Mouse (Mus musculus): ENCODE data around the gene Igfbp1. TPM values are rescaled to one million over a fixed set of nuclear protein-coding genes. Genes with fewer than 3 reads are reported as not detected.

The Igfbp1 gene
- total RNA-seq, 2 experiments from 2014 or later: not detected

DNA sequence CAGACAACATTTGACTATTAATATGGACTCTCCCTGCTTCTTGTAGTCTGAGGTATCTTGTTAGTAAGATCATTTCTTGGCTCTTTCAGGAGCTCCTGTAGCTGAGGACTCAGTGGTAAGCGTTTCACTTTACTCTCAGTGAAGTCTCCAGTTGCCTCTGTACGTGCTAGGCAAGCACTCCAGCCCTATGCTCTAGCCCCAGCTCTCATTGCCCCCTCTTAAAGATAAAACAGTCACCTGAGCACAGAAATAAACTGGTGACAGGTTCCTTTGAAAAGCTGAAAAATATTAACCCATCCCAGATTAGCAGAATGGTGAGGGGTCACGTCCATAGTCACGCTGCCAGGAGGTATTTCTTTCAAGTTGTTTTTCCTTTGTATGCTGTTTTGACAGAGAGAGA is 18.9 kb upstream of the Igfbp1 start:
- TF ChIP-seq CTCF (IDR thresholded peaks at IDR 0.05): no peak
- Histone ChIP-seq H3K27ac (no peak overlapping the region), H3K4me3 (no peak overlapping the region)
- DNase-seq: no peak
- intact Hi-C loops (cut with DNase I): no loop called here

DNA sequence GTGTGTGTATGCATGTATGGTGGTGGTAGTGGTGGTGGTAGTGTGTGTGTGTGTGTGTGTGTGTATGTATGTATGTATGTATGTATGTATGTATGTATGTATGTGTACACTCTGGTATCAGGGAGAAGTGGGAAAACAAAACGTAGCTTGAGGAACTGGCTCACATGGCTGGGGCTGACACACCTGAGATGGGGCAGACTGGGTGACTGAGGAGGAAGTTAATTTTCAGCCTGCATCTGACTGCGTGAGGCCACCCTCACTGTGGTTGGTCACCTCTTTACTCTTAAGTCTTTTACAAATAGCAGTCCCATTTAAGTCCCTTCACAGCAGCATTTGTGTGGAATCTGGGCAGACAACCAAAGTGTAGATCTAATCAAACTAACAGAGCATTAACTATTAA is 18.3 kb upstream of the Igfbp1 start:
- no peak for TF ChIP-seq CTCF (IDR thresholded peaks at IDR 0.05)
- no peak overlapping the region for H3K27ac ChIP-seq
- intact Hi-C loops (cut with DNase I): no loop called here
- DNase-seq: no peak
- no peak overlapping the region for H3K4me3 ChIP-seq

DNA sequence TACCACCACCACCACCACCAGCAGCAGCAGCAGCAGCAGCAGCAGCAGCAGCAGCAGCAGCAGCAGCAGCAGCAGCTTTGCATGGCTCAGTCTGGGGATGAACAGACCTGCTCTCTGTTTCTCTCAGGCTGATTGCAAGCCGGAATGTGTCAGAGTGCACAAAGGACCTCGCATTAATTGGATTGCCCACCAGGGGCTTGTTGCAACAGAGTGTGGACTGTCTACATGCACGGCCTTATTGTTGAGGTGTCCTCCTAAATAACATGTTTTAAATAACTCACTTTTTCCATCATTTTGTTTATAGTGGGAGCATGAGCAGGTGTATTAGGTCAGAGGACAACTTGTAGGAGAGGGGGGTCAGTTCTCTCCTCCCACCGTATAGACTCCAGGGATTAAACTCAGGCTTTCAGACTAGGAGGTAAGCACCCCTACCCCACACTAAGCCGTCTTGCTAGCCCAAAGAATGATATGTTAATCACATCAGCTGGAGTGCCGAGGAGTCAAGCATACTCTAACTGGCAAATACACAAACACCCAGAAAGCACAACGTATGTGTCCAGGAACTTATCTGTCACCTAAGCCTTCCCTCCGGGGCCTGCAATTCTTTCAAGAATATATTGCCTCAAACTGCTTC is 15.1 kb upstream of the Igfbp1 start:
- no peak overlapping the region for H3K27ac ChIP-seq
- H3K4me3 ChIP-seq: no peak overlapping the region
- no peak for DNase-seq
- TF ChIP-seq CTCF (IDR thresholded peaks at IDR 0.05): no peak
- intact Hi-C loops (cut with DNase I): no loop called here

DNA sequence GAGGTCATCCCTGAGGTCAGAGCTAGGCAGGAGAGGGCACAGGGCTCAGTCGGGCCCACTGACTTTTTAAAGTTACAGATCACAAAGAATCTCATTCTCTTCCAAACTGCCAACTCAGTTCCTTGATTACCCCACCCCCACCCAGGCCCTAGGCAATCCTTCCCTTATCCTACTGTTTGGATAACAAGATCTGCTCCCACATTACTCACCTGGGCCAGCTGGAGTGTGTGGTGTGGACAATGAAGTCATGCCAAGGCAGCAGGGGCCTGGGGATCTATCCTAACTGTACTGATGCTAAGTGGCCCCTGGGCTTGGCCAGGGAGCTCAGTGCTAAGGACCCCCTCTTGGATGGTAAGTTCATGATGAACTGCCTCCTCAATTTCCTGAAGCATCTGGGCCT is 13.2 kb upstream of the Igfbp1 start:
- no peak for DNase-seq
- H3K4me3 ChIP-seq: no peak overlapping the region
- intact Hi-C loops (cut with DNase I): no loop called here
- no peak for TF ChIP-seq CTCF (IDR thresholded peaks at IDR 0.05)
- H3K27ac ChIP-seq: no peak overlapping the region

DNA sequence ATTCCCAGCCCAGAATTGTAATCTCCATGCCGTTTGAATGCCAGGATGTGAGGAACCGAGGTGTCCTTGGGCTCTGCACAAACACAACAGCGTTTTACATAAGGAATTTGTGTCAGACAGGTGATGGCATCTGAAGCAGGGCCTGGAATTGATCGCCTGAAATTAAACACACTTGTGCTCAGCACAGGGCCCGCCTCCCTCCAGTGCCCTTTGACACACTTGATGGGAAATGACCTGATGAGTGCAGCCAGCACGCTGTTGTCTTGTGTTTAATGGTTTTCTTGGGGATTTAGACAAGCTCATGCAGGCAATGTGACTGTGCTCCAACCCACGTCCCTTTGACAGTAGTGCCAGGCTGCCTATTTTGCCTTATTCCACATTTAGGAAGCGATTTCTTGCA is 10.1 kb upstream of the Igfbp1 start:
- intact Hi-C loops (cut with DNase I): no loop called here
- no peak overlapping the region for H3K27ac ChIP-seq
- no peak for TF ChIP-seq CTCF (IDR thresholded peaks at IDR 0.05)
- no peak overlapping the region for H3K4me3 ChIP-seq
- no peak for DNase-seq

DNA sequence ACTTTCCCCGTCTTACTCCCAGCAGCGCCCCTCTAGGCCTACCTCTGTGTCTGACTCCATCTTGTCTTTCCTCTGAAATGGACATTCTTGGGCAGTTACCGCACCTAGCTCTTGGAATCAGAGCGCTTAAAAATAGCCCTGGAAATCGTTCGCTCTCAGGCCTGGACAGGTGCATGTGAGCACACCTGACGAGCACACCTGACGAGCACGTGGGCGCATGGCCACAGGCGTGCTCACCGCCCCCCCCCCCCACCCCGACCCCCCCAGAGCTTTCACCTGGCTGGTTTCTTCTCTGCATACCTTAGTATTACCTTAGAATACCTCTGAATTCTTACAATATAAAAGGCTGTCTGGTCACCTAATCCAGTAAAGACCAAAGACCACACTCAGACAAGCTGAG is 9.1 kb upstream of the Igfbp1 start, which contains the start of gene Gm11985:
Gene Gm11985, minus strand, starts transcription at position 101 of the 400 bp plus-strand sequence.
- intact Hi-C loops (cut with DNase I): no loop called here
- no peak for TF ChIP-seq CTCF (IDR thresholded peaks at IDR 0.05)
- Histone ChIP-seq H3K27ac (no peak within 1 kb of the TSS), H3K4me3 (no peak within 1 kb of the TSS)
- DNase-seq: no peak

DNA sequence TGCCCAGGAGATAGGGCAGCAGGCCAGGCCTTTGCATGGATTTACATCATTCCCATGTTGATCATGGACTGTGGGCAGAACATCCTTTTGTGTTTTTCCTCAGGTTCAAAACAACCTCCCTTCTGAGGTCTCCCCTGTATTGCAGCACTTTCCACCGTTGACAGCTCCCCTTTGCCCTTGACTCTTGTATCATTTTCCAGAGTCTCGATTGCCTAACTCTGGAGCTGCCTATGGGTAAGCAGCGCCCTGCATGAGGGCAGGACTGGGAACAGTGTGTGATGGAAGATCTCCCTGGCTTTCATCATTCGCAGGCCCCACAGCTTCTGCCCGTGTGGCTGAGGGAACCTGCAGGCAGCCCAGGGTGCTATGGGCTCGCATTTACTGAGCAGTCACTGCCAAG is 4.9 kb upstream of the Igfbp1 start:
- Histone ChIP-seq H3K4me3 (no peak overlapping the region), H3K27ac (no peak overlapping the region)
- DNase-seq: no peak
- TF ChIP-seq CTCF (IDR thresholded peaks at IDR 0.05): no peak
- intact Hi-C loops (cut with DNase I): no loop called here

DNA sequence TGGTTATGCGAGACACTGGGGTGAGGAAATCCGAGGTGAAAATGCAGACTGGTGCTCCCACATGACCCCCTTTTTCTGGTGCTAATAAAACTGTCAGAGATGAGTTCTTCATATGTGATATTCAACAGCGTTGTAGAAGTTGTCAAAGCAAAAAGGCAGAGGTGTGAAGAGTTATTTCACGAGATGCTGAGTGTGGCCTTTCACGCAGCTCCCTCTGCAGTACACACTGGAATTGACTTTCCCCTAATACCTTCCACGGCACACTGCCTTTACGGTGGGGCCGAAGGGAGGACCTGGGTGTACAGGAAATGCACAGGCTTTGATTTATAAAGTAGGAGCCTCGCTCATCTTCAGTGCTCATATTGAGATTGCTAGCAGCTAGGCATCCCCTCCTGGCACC is 4.4 kb upstream of the Igfbp1 start:
- no peak for TF ChIP-seq CTCF (IDR thresholded peaks at IDR 0.05)
- DNase-seq: no peak
- intact Hi-C loops (cut with DNase I): no loop called here
- no peak overlapping the region for H3K4me3 ChIP-seq
- H3K27ac ChIP-seq: no peak overlapping the region

DNA sequence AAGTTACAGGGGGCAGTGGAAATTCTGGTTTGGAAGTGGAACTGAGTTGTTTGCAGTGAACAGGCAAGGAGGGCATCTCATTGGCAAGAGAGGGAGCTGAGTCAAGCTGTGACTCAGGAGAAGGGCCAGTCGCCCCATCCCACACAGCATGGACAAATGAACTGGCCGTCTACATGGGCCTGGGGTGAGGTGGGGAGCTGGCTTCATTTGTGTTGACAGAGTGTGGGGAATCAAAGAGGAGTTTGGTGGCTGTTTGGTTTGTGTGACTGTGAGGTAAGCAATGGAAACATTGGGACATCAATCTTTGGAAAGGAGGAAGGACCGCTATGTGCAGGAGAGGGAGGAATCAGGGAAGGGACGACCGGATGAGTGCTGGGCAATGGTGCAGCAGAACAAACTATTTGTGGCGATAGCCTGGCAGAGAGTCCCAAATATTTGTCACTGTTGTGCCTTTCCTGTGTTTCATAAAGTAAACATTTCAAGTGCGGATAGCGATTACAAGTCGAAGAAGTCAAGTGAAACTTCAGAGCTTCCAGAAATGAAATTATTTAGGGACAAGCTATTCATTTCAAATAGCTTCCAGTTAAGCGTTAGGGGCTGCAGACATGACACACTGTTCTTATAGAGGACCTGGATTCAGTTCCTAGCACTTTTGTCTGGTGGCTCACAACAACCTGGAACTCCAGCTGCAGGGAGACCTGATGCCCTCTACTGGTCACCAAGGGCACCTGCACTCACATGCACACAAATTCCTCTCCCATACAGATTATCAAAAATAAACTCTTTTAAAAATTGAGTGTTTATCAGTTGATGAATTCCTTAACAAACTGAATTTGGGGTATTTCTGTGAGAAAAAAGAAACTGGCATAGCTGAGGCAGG is 2.9 kb upstream of the Igfbp1 start:
- no peak for DNase-seq
- TF ChIP-seq CTCF (IDR thresholded peaks at IDR 0.05): peak; percentile 11; the same call in 1 of the 2 replicates
- H3K27ac ChIP-seq: no peak overlapping the region
- no peak overlapping the region for H3K4me3 ChIP-seq
- intact Hi-C loops (cut with DNase I): no loop called here

DNA sequence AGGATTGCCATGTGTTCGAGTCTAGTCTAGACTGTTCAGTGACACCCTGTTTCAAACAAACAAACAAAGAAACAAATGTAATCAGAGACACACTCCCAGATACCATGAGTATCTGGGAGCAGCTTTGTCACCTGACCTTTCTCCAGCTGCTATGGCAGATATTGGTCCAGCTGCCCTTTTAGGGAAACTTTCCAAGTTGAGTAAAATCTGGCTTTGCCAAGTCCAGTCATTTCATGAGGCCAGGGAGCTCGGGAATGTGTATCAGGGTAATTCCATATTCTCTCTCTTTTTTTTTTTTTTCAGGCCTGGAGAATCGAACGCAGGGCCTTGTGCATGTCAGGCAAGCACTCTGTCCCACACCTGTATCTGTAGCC is 2.3 kb upstream of the Igfbp1 start:
- no peak for DNase-seq
- Histone ChIP-seq H3K4me3 (no peak overlapping the region), H3K27ac (no peak overlapping the region)
- intact Hi-C loops (cut with DNase I): no loop called here
- TF ChIP-seq CTCF (IDR thresholded peaks at IDR 0.05): no peak

DNA sequence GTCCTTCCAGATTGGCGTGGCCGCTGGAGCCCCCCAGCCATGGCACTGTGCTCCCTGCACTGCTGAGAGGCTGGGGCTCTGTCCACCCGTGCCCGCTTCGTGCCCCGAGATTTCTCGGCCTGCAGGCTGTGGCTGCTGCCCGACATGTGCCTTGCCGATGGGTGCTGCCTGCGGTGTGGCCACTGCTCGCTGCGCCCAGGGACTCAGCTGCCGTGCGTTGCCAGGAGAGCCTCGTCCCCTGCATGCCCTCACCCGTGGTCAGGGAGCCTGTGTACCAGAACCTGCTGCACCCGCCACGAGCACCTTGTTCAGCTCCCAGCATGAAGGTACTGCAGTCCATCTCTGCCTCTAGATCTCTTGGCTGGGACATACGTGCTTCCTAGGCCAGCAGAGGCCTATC is 424 bp downstream of the Igfbp1 start:
- Histone ChIP-seq H3K27ac (no peak overlapping the region), H3K4me3 (no peak overlapping the region)
- DNase-seq: no peak
- intact Hi-C loops (cut with DNase I): no loop called here
- TF ChIP-seq CTCF (IDR thresholded peaks at IDR 0.05): no peak

DNA sequence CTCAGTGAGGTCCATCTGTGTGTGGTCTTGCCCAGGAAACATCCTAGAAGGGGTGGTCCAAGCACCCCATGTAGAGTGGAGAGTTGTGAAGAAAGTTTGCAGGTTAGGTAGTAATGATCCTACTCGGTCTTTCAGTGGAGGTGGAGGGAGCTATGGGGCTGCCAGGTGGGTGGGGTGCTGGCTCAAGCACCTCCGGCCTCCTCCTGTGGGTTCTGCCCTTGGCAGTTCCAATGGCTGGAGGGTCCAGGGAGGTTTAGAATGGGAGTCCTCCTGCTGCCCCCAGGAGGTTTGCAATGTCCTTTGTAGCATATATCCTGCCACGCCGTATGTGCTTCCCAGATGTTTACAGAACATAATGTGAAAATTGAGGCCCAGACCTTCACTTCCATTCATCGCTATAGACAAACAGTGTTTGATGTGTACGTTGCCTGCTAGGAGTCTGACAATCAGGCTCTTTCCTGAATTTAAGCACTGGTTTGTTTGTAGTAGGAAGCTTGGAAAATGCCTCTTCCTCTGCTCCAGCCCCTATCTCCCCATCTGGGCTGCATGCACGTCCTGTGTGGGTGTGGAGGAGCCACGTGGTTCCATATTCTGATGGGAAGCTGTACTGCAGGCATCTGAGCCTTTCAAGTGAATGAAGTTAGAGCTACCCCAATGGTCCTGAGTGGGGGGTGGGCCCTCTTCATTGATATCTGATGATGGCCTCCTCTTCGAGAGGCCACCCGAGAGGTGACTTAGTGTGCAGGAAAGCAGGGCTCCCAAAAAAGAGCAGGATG is 1.1 kb downstream of the Igfbp1 start:
- H3K4me3 ChIP-seq: no peak overlapping the region
- TF ChIP-seq CTCF (IDR thresholded peaks at IDR 0.05): no peak
- intact Hi-C loops (cut with DNase I): no loop called here
- no peak overlapping the region for H3K27ac ChIP-seq
- no peak for DNase-seq

Data from gastrocnemius, adult 2 months (tissue).